Mouse (Mus musculus) MEL (cell line): ENCODE data around the gene Casp3.
A peak's percentile ranks its signal among the peaks of the same experiment; 100 is the strongest.

Experiments used
- CTCF ChIP-seq, 3 experiments: IDR thresholded peaks in 2 of 3; conservative IDR thresholded peaks in 1 of 3; 2 replicates each; pipeline ENCODE4 v1.5.1; 2011 to 2012; ENCODE audit warnings: low read length in 3 of 3, low read depth in 2 of 3, mild to moderate bottlenecking in 2 of 3, improper control_type of control experiment in 1 of 3, inconsistent platforms in 1 of 3, mixed read lengths in 1 of 3, moderate library complexity in 1 of 3; ENCODE audit not compliant: control insufficient read depth in 1 of 3, insufficient read depth in 1 of 3, poor library complexity in 1 of 3, severe bottlenecking in 1 of 3
- EP300 ChIP-seq, 2 experiments: IDR thresholded peaks; 2 replicates each; pipeline ENCODE4 v1.6.1; 2011; ENCODE audit warnings: improper control_type of control experiment in 2 of 2, low read length in 2 of 2, low read depth in 1 of 2, mild to moderate bottlenecking in 1 of 2
- ETS1 ChIP-seq: IDR thresholded peaks from 2 replicates; pipeline ENCODE4 v1.6.1; 2012; ENCODE audit warnings: low read depth, mild to moderate bottlenecking, inconsistent platforms, low read length, improper control_type of control experiment, moderate library complexity
- KAT2A ChIP-seq: conservative IDR thresholded peaks from 2 replicates; pipeline ENCODE4 v1.6.1; 2012; ENCODE audit warnings: low read depth, low read length, improper control_type of control experiment, inconsistent platforms
- MAX ChIP-seq: IDR thresholded peaks from 2 replicates; pipeline ENCODE4 v1.6.1; 2011; ENCODE audit warnings: low read length, improper control_type of control experiment
- MAZ ChIP-seq: IDR thresholded peaks from 2 replicates; pipeline ENCODE4 v1.6.1; 2012; ENCODE audit warnings: low read depth, mild to moderate bottlenecking, inconsistent platforms, low read length, improper control_type of control experiment
- NELFE ChIP-seq: IDR thresholded peaks from 2 replicates; pipeline ENCODE4 v1.6.1; 2011; ENCODE audit warnings: low read depth, low read length, improper control_type of control experiment
- POLR2A ChIP-seq, 2 experiments: IDR thresholded peaks; 2 replicates each; pipeline ENCODE4 v1.6.1; 2011 to 2012; ENCODE audit warnings: low read length in 2 of 2, mild to moderate bottlenecking in 2 of 2, control low read depth in 1 of 2, improper control_type of control experiment in 1 of 2, low read depth in 1 of 2, moderate library complexity in 1 of 2; ENCODE audit not compliant: control insufficient read depth in 1 of 2, insufficient read depth in 1 of 2, poor library complexity in 1 of 2
- POLR2AphosphoS5 ChIP-seq: IDR thresholded peaks from 2 replicates; pipeline ENCODE4 v1.6.1; 2012; ENCODE audit warnings: low read depth, borderline replicate concordance, mild to moderate bottlenecking, inconsistent platforms, low read length, moderate library complexity, mixed read lengths
- TAL1 ChIP-seq: IDR thresholded peaks from 2 replicates; pipeline ENCODE4 v1.6.1; 2012; ENCODE audit warnings: mild to moderate bottlenecking, inconsistent platforms, low read length, moderate library complexity, mixed read lengths
- ZNF384 ChIP-seq: IDR thresholded peaks from 2 replicates; pipeline ENCODE4 v1.6.1; 2012; ENCODE audit warnings: low read depth, mild to moderate bottlenecking, inconsistent platforms, low read length, improper control_type of control experiment

DNA sequence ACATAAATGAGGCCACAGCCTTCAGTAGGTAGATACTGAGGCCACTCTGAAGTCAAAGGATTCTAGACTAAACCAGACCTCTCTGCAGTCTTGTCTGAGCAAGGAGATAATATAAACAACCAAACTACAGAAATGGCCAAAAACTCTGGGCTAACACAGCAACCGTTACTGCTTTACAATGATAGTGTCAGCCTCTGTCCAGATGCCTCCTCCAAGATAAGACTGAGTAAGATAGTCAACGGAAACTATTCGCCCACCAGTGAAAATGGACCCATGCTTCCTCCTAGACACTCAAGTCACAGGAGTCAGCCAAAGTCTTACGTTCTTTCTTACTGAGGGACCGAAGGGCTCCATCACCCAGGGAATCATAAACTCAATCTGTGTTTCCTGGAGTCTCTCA, 29.2 kb upstream of the Casp3 start:
- 0 out of 2 replicates have a peak, but pooled peaks have one; percentile 47 for TF ChIP-seq ZNF384
- peak; percentile 45; the same call in 1 of the 2 replicates for TF ChIP-seq NELFE
- peak; percentile 95 for TF ChIP-seq TAL1
- TF ChIP-seq CTCF (IDR thresholded peaks at IDR 0.05 in 2 of 3, conservative IDR thresholded peaks at IDR 0.05 in 1 of 3; ENCODE audit: control insufficient read depth in 1 of 3, insufficient read depth in 1 of 3, low read depth in 2 of 3, low read length in 3 of 3, poor library complexity in 1 of 3, severe bottlenecking in 1 of 3): no peak
- peak; percentile 49; the same call in 1 of the 2 replicates for TF ChIP-seq KAT2A
- TF ChIP-seq POLR2AphosphoS5: no peak
- peak; percentile 90 for TF ChIP-seq ETS1
- TF ChIP-seq POLR2A (IDR thresholded peaks at IDR 0.05; ENCODE audit: control insufficient read depth in 1 of 2, insufficient read depth in 1 of 2, low read depth in 1 of 2, low read length in 2 of 2, poor library complexity in 1 of 2): 0 out of 4 replicates have a peak, but pooled peaks of 1 of the 2 experiments have one; percentile 23
- TF ChIP-seq EP300 (IDR thresholded peaks at IDR 0.05; ENCODE audit: low read depth in 1 of 2, low read length in 2 of 2): peak; percentile 100
- TF ChIP-seq MAZ: 0 out of 2 replicates have a peak, but pooled peaks have one; percentile 58
- TF ChIP-seq MAX: peak; percentile 75
